In genomic region chr12:45929760-45930150, GRCm38 (mm10) we compare ENCODE assay signal across 8 mouse cellular contexts.
DNase-seq lines count a peak whose midpoint lies in the region; ATAC-seq and TF ChIP-seq lines count a peak whose summit lies in the region.

No protein-coding gene starts in this region.

- ATAC-seq in G1E (ENCODE audit: extremely low read depth, insufficient number of reproducible peaks, low FRiP score, poor library complexity, severe bottlenecking), result 0 out of 2 replicates have a peak, but pooled peaks have one; percentile 37
- no peak for ATAC-seq in liver, embryonic 12.5 days

- no peak for TF ChIP-seq EP300 in heart, adult 2 months (IDR thresholded peaks at IDR 0.05; ENCODE audit: insufficient read depth, low read depth, low read length)

- DNase-seq in heart, adult 2 months, result no peak
- no peak for DNase-seq in heart, adult 8-10 months (ENCODE audit: low spot score)
- no peak for DNase-seq in G1E (ENCODE audit: low spot score)
- DNase-seq in embryo, embryonic 11.5 days (ENCODE audit: low read depth, low spot score), result peak; percentile 24
- DNase-seq in layer of hippocampus, adult 9-10 months (ENCODE audit: low spot score), result peak; percentile 16
- peak; percentile 47 for DNase-seq in retina, postnatal 1 day
- DNase-seq in gastrocnemius, postnatal 36 days, result no peak

- no peaks in the 10 kb centered on the region for H3K36me3 ChIP-seq in heart, adult 2 months (ENCODE audit: control insufficient read depth, insufficient read depth, low read length)
- H3K36me3 ChIP-seq in G1E (replicated peaks), result no peaks in the 10 kb centered on the region
- no peaks in the 10 kb centered on the region for H3K36me3 ChIP-seq in liver, embryonic 12.5 days

- TF ChIP-seq CTCF in heart, adult 2 months (IDR thresholded peaks at IDR 0.05), result peak; percentile 37; the same call in 1 of the 2 replicates
- no peak for TF ChIP-seq CTCF in G1E (IDR thresholded peaks at IDR 0.05; ENCODE audit: low read depth, low read length)

- no peak overlapping the region for H3K4me3 ChIP-seq in heart, adult 2 months
- no peak overlapping the region for H3K4me3 ChIP-seq in G1E (ENCODE audit: low read depth, low read length)
- H3K4me3 ChIP-seq in liver, embryonic 12.5 days, result no peak overlapping the region

- intact Hi-C loops in heart, adult 2 months (cut with DNase I), result no loop called here
- intact Hi-C loops in gastrocnemius, postnatal 36 days (cut with DNase I), result no loop called here

- TF ChIP-seq POLR2A in heart, adult 2 months (IDR thresholded peaks at IDR 0.05; ENCODE audit: insufficient read depth, low read depth, low read length), result no peak

- no peaks in the 10 kb centered on the region for H3K4me1 ChIP-seq in heart, adult 2 months (ENCODE audit: control insufficient read depth, insufficient read depth, low read length)
- peaks cover 2% of the 10 kb centered on the region; the same call in 1 of the 2 replicates for H3K4me1 ChIP-seq in G1E (ENCODE audit: insufficient read depth, low read depth, low read length)
- no peaks in the 10 kb centered on the region for H3K4me1 ChIP-seq in liver, embryonic 12.5 days

- H3K9ac ChIP-seq in heart, adult 2 months (ENCODE audit: low read depth, low read length), result no peak overlapping the region
- H3K9ac ChIP-seq in liver, embryonic 12.5 days, result no peak overlapping the region

- H3K4me2 ChIP-seq in liver, embryonic 12.5 days, result no peak overlapping the region

- no peaks in the 10 kb centered on the region for H3K27me3 ChIP-seq in heart, adult 2 months (ENCODE audit: control insufficient read depth, insufficient read depth, low read length)
- no peaks in the 10 kb centered on the region for H3K27me3 ChIP-seq in G1E (ENCODE audit: insufficient read depth, low read length)
- H3K27me3 ChIP-seq in liver, embryonic 12.5 days (replicated peaks), result no peaks in the 10 kb centered on the region

- no peaks in the 10 kb centered on the region for H3K9me3 ChIP-seq in G1E (replicated peaks)
- no peaks in the 10 kb centered on the region for H3K9me3 ChIP-seq in liver, embryonic 12.5 days (replicated peaks)

- no peaks in the 10 kb centered on the region for H3K79me2 ChIP-seq in heart, adult 2 months (replicated peaks; ENCODE audit: control insufficient read depth, insufficient read depth, low read length)

- H3K27ac ChIP-seq in heart, adult 2 months, result no peak overlapping the region
- no peak overlapping the region for H3K27ac ChIP-seq in liver, embryonic 12.5 days

- WGBS in heart, adult 2 months, result 37% methylated on average over 3 of the region's 3 CpGs
- 28% methylated on average over 3 of the region's 3 CpGs for WGBS in liver, embryonic 12.5 days (ENCODE audit: insufficient replicate concordance)

Comparison
In these comparisons a context has a peak if more than half of its experiments do, and no peak if none do; other contexts are left out.
1. DNase-seq: peak in embryo, embryonic 11.5 days (single experiment), layer of hippocampus, adult 9-10 months (single experiment) and retina, postnatal 1 day (single experiment); none in heart, adult 2 months (0 of 2), heart, adult 8-10 months (single experiment), G1E (single experiment) and gastrocnemius, postnatal 36 days (0 of 2).